Mouse (Mus musculus) heart, postnatal 14 days (tissue): ENCODE measurements around the gene Sorcs2. TPM values are rescaled to one million over a fixed set of nuclear protein-coding genes. Genes with fewer than 3 reads are reported as not detected.
A peak's percentile ranks its signal among the peaks of the same experiment; 100 is the strongest.

Source experiments
- DNase-seq, 2 experiments: peaks; one replicate each; pipeline ENCODE4 v3.0.0; 2021 to 2022
- intact Hi-C: fragments of 180-260 bp; cut with DNase I; formaldehyde crosslinking; loops from one replicate; pipeline ENCODE4 v1.15.1; 2025
- total RNA-seq, 2 experiments: library from RNA; stranded (reverse); gene quantifications; 2 replicates each; pipeline ENCODE4 v1.2.3; 2021

Gene Sorcs2
- total RNA-seq, 2 experiments from 2014 or later, result 9.6 to 9.9 TPM

GRCm38 (mm10) chr5:36041236-36041562 is 356.7 kb downstream of the Sorcs2 start:
- no peak for DNase-seq
- intact Hi-C loops, result no loop called here

- intact Hi-C loops, result no loop called here
- DNase-seq, result peak; percentile 59 to 70
Observed at GRCm38 (mm10) chr5:36040398-36041235, 357.3 kb downstream of the Sorcs2 start.

- DNase-seq, result no peak
- intact Hi-C loops, result loop anchor here (5.0 kb wide), 1 partner anchor 103 kb away; no protein-coding TSS in a partner anchor
Observed at GRCm38 (mm10) chr5:36039596-36039995, 358.3 kb downstream of the Sorcs2 start.

- intact Hi-C loops, result loop anchor here (1.0 to 2.0 kb wide), 3 partner anchors 191 to 365 kb away; partner anchors contain the start of gene Sorcs2
- DNase-seq, result peak; percentile 35 to 63
Observed at GRCm38 (mm10) chr5:36033531-36034426, 364.2 kb downstream of the Sorcs2 start.

- no peak for DNase-seq
- intact Hi-C loops, result no loop called here
Observed at GRCm38 (mm10) chr5:36025076-36025475, 372.9 kb downstream of the Sorcs2 start.

- no peak for DNase-seq
- intact Hi-C loops, result no loop called here
Observed at GRCm38 (mm10) chr5:36024003-36024685, 373.8 kb downstream of the Sorcs2 start.

- intact Hi-C loops, result no loop called here
Observed at GRCm38 (mm10) chr5:36022361-36022760, 375.6 kb downstream of the Sorcs2 start.

GRCm38 (mm10) chr5:36021091-36021490 is 376.8 kb downstream of the Sorcs2 start:
- intact Hi-C loops, result no loop called here
- DNase-seq, result no peak

More at GRCm38 (mm10) chr5:36022361-36022760, 375.6 kb downstream of the Sorcs2 start:
- DNase-seq, result no peak

- intact Hi-C loops, result no loop called here
- DNase-seq, result peak in 1 of 2 experiments; percentile 29
Observed at GRCm38 (mm10) chr5:36018366-36018765, 379.6 kb downstream of the Sorcs2 start.

GRCm38 (mm10) chr5:36009405-36009804 is 388.5 kb downstream of the Sorcs2 start:
- intact Hi-C loops, result no loop called here
- DNase-seq, result no peak

GRCm38 (mm10) chr5:36007649-36008048 is 390.3 kb downstream of the Sorcs2 start:
- intact Hi-C loops, result no loop called here
- DNase-seq, result peak; percentile 25 to 26

- no peak for DNase-seq
- intact Hi-C loops, result no loop called here
Observed at GRCm38 (mm10) chr5:36006586-36006985, 391.4 kb downstream of the Sorcs2 start.

GRCm38 (mm10) chr5:36006106-36006505 is 391.8 kb downstream of the Sorcs2 start:
- intact Hi-C loops, result no loop called here

GRCm38 (mm10) chr5:36003797-36004196 is 394.1 kb downstream of the Sorcs2 start:
- intact Hi-C loops, result no loop called here
- no peak for DNase-seq

More at GRCm38 (mm10) chr5:36006106-36006505, 391.8 kb downstream of the Sorcs2 start:
- no peak for DNase-seq

- no peak for DNase-seq
- intact Hi-C loops, result no loop called here
Observed at GRCm38 (mm10) chr5:35989986-35990735, 407.8 kb downstream of the Sorcs2 start.

GRCm38 (mm10) chr5:35989506-35989905 is 408.4 kb downstream of the Sorcs2 start:
- intact Hi-C loops, result no loop called here
- no peak for DNase-seq

GRCm38 (mm10) chr5:35988085-35988484 is 409.9 kb downstream of the Sorcs2 start:
- no peak for DNase-seq
- intact Hi-C loops, result no loop called here

GRCm38 (mm10) chr5:35985611-35986010 is 412.3 kb downstream of the Sorcs2 start:
- no peak for DNase-seq
- intact Hi-C loops, result no loop called here

GRCm38 (mm10) chr5:35981976-35982375 is 416.0 kb downstream of the Sorcs2 start:
- intact Hi-C loops, result loop anchor here (2.0 kb wide), 1 partner anchor 417 kb away; the partner anchor contains the start of gene Sorcs2
- DNase-seq, result peak; percentile 83 to 92

GRCm38 (mm10) chr5:35981341-35981740 is 416.6 kb downstream of the Sorcs2 start:
- intact Hi-C loops, result no loop called here
- DNase-seq, result no peak
